14 mouse cellular contexts compared by ENCODE assay signal in the genomic region with DNA sequence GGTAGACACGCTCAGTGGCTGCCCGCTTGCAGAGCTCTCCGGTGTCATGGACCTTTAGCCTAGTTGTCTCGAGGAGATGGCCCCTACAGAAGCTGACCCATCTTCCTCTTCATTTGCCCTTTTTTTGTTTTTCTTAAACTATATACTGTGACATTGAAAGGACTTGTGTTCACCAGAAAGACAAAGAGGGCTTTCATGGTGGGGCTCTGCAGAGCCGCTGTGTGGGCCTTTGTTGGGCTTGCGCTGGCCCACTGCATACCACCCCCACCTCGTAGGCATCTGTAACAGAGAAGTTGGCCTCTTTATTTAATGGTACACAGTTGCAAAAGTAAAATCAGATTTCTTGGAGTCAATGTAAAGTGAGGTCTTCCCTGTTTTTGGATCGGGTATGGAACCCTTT. TPM values are rescaled to one million over a fixed set of nuclear protein-coding genes. Genes with fewer than 3 reads are reported as not detected.
DNase-seq lines count a peak whose midpoint lies in the region; ATAC-seq lines count a peak whose summit lies in the region.
"Had no signal": no experiment of that assay in that cellular context is flagged by ENCODE, and none has a peak within 500 bp of the region (broad histone marks: within the 10 kb centered on the region; RNA-seq: fewer than 3 reads in every experiment).

No protein-coding gene starts in this region.

- DNase-seq in heart, postnatal 14 days = no peak
- peak; percentile 28 for DNase-seq in embryo, embryonic 11 days
- no peak for DNase-seq in hindbrain, embryonic 11.5 days (ENCODE audit: low spot score)
- DNase-seq in midbrain, embryonic 11.5 days (ENCODE audit: low spot score, missing footprints) = peak; percentile 81
- DNase-seq in kidney, postnatal 4 days = no peak
- DNase-seq in kidney, postnatal 36 days = no peak
- DNase-seq: adrenal gland, adult 2 months; layer of hippocampus, postnatal 36 days; lung, adult 18-20 months; right cerebral cortex, postnatal 14 days had no signal

- H3K27ac ChIP-seq in heart, embryonic 11.5 days (ENCODE audit: low read depth, low read length) = peak overlapping the region; percentile 32; the same call in 1 of the 2 replicates
- H3K27ac ChIP-seq in hindbrain, embryonic 11.5 days (ENCODE audit: low read depth, low read length) = peak overlapping the region; percentile 47; the same call in 1 of the 2 replicates
- peak overlapping the region; percentile 32; the same call in 1 of the 2 replicates for H3K27ac ChIP-seq in midbrain, embryonic 11.5 days (ENCODE audit: low read depth, low read length)
- no peak overlapping the region; the same call in 1 of the 2 replicates for H3K27ac ChIP-seq in liver, embryonic 12.5 days
- H3K27ac ChIP-seq: stomach, embryonic 15.5 days had no signal

- H3K36me3 ChIP-seq in heart, embryonic 11.5 days (ENCODE audit: control insufficient read depth, insufficient read depth, low read length) = peaks cover 8% of the 10 kb centered on the region; the same call in 1 of the 2 replicates
- H3K36me3 ChIP-seq in hindbrain, embryonic 11.5 days (ENCODE audit: control insufficient read depth, insufficient read depth, low read length) = no peaks in the 10 kb centered on the region
- peaks cover 3% of the 10 kb centered on the region; the same call in 1 of the 2 replicates for H3K36me3 ChIP-seq in midbrain, embryonic 11.5 days (ENCODE audit: control insufficient read depth, insufficient read depth, low read length)
- peaks cover 64% of the 10 kb centered on the region for H3K36me3 ChIP-seq in liver, embryonic 12.5 days

- no peak overlapping the region for H3K4me2 ChIP-seq in heart, embryonic 11.5 days
- no peak overlapping the region for H3K4me2 ChIP-seq in hindbrain, embryonic 11.5 days (replicated peaks; ENCODE audit: low read depth, low read length)
- no peak overlapping the region for H3K4me2 ChIP-seq in midbrain, embryonic 11.5 days
- H3K4me2 ChIP-seq in liver, embryonic 12.5 days = no peak overlapping the region
- H3K4me2 ChIP-seq: stomach, embryonic 15.5 days had no signal

- no peak overlapping the region for H3K9ac ChIP-seq in heart, embryonic 11.5 days (ENCODE audit: low read depth, low read length)
- no peak overlapping the region; the same call in 1 of the 2 replicates for H3K9ac ChIP-seq in hindbrain, embryonic 11.5 days (ENCODE audit: low read depth, low read length)
- no peak overlapping the region for H3K9ac ChIP-seq in midbrain, embryonic 11.5 days (ENCODE audit: low read length)
- no peak overlapping the region for H3K9ac ChIP-seq in liver, embryonic 12.5 days
- H3K9ac ChIP-seq: stomach, embryonic 15.5 days had no signal

- intact Hi-C loops in heart, postnatal 14 days (cut with DNase I) = no loop called here

- WGBS in heart, embryonic 11.5 days (ENCODE audit: insufficient replicate concordance) = 78% methylated on average over 8 of the region's 8 CpGs
- 29% methylated on average over 8 of the region's 8 CpGs for WGBS in hindbrain, embryonic 11.5 days
- WGBS in midbrain, embryonic 11.5 days = 57% methylated on average over 8 of the region's 8 CpGs
- WGBS in liver, embryonic 12.5 days (ENCODE audit: insufficient replicate concordance) = 86% methylated on average over 8 of the region's 8 CpGs

- H3K4me3 ChIP-seq in heart, embryonic 11.5 days (ENCODE audit: low read depth, low read length) = no peak overlapping the region
- no peak overlapping the region for H3K4me3 ChIP-seq in hindbrain, embryonic 11.5 days (ENCODE audit: low read depth, low read length)
- no peak overlapping the region for H3K4me3 ChIP-seq in midbrain, embryonic 11.5 days (ENCODE audit: low read depth, low read length)
- H3K4me3 ChIP-seq in liver, embryonic 12.5 days = no peak overlapping the region
- H3K4me3 ChIP-seq: myocyte; stomach, embryonic 15.5 days had no signal

- H3K4me1 ChIP-seq in heart, embryonic 11.5 days (ENCODE audit: control insufficient read depth, insufficient read depth, low read length) = peaks cover 14% of the 10 kb centered on the region
- H3K4me1 ChIP-seq in hindbrain, embryonic 11.5 days (replicated peaks; ENCODE audit: control insufficient read depth, insufficient read depth, low read length) = peaks cover 2% of the 10 kb centered on the region; the same call in 1 of the 2 replicates
- H3K4me1 ChIP-seq in midbrain, embryonic 11.5 days (ENCODE audit: control insufficient read depth, insufficient read depth, low read length) = peaks cover 10% of the 10 kb centered on the region
- H3K4me1 ChIP-seq in liver, embryonic 12.5 days = peaks cover 7% of the 10 kb centered on the region; the same call in 1 of the 2 replicates

- no peaks in the 10 kb centered on the region for H3K27me3 ChIP-seq in heart, embryonic 11.5 days (ENCODE audit: control insufficient read depth, insufficient read depth, low read length)
- H3K27me3 ChIP-seq in hindbrain, embryonic 11.5 days (ENCODE audit: control insufficient read depth, insufficient read depth, low read length) = no peaks in the 10 kb centered on the region
- no peaks in the 10 kb centered on the region for H3K27me3 ChIP-seq in midbrain, embryonic 11.5 days (ENCODE audit: control insufficient read depth, insufficient read depth, low read length)
- H3K27me3 ChIP-seq in liver, embryonic 12.5 days (replicated peaks) = no peaks in the 10 kb centered on the region
- H3K27me3 ChIP-seq: stomach, embryonic 15.5 days had no signal

- H3K9me3 ChIP-seq in heart, embryonic 11.5 days (replicated peaks; ENCODE audit: control insufficient read depth, low read length) = no peaks in the 10 kb centered on the region
- no peaks in the 10 kb centered on the region for H3K9me3 ChIP-seq in hindbrain, embryonic 11.5 days (ENCODE audit: control insufficient read depth, low read length)
- no peaks in the 10 kb centered on the region for H3K9me3 ChIP-seq in midbrain, embryonic 11.5 days (ENCODE audit: control insufficient read depth, low read length)
- no peaks in the 10 kb centered on the region; the same call in 1 of the 2 replicates for H3K9me3 ChIP-seq in liver, embryonic 12.5 days (replicated peaks)
- H3K9me3 ChIP-seq: stomach, embryonic 15.5 days had no signal

- ATAC-seq in heart, embryonic 11.5 days (replicated peaks; ENCODE audit: insufficient number of reproducible peaks, low FRiP score, low TSS enrichment) = no peak
- ATAC-seq in hindbrain, embryonic 11.5 days (ENCODE audit: low FRiP score) = no peak
- ATAC-seq in midbrain, embryonic 11.5 days (ENCODE audit: low FRiP score) = no peak
- ATAC-seq in liver, embryonic 12.5 days = no peak

RNA-seq across cellular contexts. Expression of a gene that starts 44.3 kb away (rescaled TPM):
- 30.5 and 33.6 TPM in 2 replicates for polyA plus RNA-seq in heart, embryonic 11.5 days (2014; fragmentation: Nextera tagmentation; extraction: Ambion mirVana)
- total RNA-seq in heart, postnatal 14 days (2021) = 10 to 100 TPM; 58.6 to 59.5 TPM
- polyA plus RNA-seq in hindbrain, embryonic 11.5 days (2014; fragmentation: Nextera tagmentation; extraction: Ambion mirVana) = 46.4 and 56.9 TPM in 2 replicates
- polyA plus RNA-seq in midbrain, embryonic 11.5 days (2014; fragmentation: Nextera tagmentation; extraction: Ambion mirVana) = 39.5 and 41.9 TPM in 2 replicates
- polyA plus RNA-seq in liver, embryonic 12.5 days (2016; fragmentation: Nextera tagmentation; extraction: Ambion mirVana) = 15.2 and 15.8 TPM in 2 replicates

Comparison
In these comparisons a context has a peak if more than half of its experiments do, and no peak if none do; other contexts are left out.
1. DNase-seq: peak in embryo, embryonic 11 days (single experiment) and midbrain, embryonic 11.5 days (single experiment); none in heart, postnatal 14 days (0 of 2), hindbrain, embryonic 11.5 days (single experiment), kidney, postnatal 4 days (0 of 2) and kidney, postnatal 36 days (0 of 2).